Mouse (Mus musculus): ENCODE measurements around the gene Gm21953. TPM values are rescaled to one million over a fixed set of nuclear protein-coding genes. Genes with fewer than 3 reads are reported as not detected.
"Not testable (repeated sequence)": the region's sequence is repeated elsewhere in the genome, so short reads cannot be mapped to it uniquely, and the experiment has no call there.

The Gm21953 gene
- polyA plus RNA-seq (2011; ENCODE audit: insufficient read depth, insufficient read length, low read depth, missing spikeins), result not detected in 2 replicates

DNA sequence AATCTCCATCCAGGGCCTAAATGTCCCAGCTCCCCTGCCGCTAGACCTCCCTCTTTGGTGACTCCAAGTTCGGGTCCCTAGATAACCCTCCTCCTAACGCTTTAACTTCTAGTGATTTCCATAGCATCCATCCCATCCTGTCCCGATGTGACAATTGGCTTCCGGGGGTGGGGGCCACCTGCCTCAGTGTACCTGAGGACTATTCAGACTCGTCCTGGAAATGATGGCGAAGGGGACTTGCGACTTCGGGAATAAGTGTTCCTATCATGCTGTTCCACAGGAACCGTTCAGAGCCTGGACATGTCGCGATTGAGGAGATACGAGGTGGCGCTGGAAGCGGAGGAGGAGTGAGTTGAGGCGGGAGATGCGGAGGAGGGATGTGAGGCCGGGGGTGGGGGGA is at the start of gene Gm21953:
Gene Gm21953 (plus strand): TSS at position 301 of the 400 bp plus-strand sequence.
- not testable (repeated sequence) for H3K27ac ChIP-seq (ENCODE audit: insufficient read depth, low read length); H3K9ac ChIP-seq (ENCODE audit: low read depth, poor library complexity, severe bottlenecking); H3K27me3 ChIP-seq (ENCODE audit: control insufficient read depth, insufficient read depth, low read length, poor library complexity, severe bottlenecking); H3K36me3 ChIP-seq (ENCODE audit: control insufficient read depth, insufficient read depth, low read length, poor library complexity, severe bottlenecking); H3K4me3 ChIP-seq (ENCODE audit: low read depth, low read length); H3K4me1 ChIP-seq (ENCODE audit: control insufficient read depth, insufficient read depth, low read length); H3K9me3 ChIP-seq (replicated peaks; ENCODE audit: control insufficient read depth, insufficient read depth, low read length, poor library complexity, severe bottlenecking)

DNA sequence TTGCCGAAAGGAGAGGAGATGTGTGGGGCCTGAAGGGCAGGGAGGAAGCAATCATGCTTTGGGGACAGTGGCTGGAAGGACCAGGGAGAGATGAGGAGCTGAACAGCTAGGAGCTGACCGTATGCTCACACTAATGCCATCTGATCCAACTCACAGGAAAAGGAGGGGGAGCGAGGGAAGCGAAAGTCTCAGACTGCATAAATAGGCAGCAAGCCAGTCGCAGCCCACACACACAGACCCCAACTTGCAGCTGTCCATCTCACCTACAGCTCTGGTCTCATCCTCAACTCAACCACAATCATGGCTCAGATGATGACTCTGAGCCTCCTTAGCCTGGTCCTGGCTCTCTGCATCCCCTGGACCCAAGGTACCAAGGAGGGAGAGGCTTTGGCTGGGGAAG is 38.6 kb upstream of the Gm21953 start, which contains the start of gene Ccl21b:
Gene Ccl21b (plus strand): TSS at position 301 of the 400 bp plus-strand sequence.
- H3K9me3 ChIP-seq (replicated peaks; ENCODE audit: control insufficient read depth, insufficient read depth, low read length, poor library complexity, severe bottlenecking); H3K36me3 ChIP-seq (ENCODE audit: control insufficient read depth, insufficient read depth, low read length, poor library complexity, severe bottlenecking); H3K4me1 ChIP-seq (ENCODE audit: control insufficient read depth, insufficient read depth, low read length); H3K9ac ChIP-seq (ENCODE audit: low read depth, poor library complexity, severe bottlenecking); H3K27ac ChIP-seq (ENCODE audit: insufficient read depth, low read length); H3K27me3 ChIP-seq (ENCODE audit: control insufficient read depth, insufficient read depth, low read length, poor library complexity, severe bottlenecking); H3K4me3 ChIP-seq (ENCODE audit: low read depth, low read length): not testable (repeated sequence)

DNA sequence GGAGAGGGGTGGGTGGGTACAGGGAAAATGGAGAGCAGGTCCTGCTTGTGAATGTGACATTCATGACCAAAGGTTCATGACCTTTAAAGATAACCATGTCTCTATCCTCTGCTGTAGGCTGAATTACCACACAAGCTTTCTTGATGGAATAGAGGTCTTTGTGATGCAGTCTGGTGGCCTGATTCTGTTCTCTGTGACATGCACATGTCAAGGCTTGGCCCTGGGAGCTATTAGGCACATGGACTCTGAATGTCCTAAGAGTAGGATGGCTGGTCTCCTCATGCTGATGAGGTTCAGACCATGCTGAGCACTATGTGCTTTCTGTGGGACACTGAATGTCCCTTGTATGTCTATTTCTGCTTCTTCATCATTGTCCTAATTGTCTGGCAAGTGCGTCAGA is 24.0 kb downstream of the Gm21953 start, which contains the start of gene Fam205a3:
Gene Fam205a3 (plus strand): TSS at position 301 of the 400 bp plus-strand sequence.
- H3K4me1 ChIP-seq (ENCODE audit: control insufficient read depth, insufficient read depth, low read length); H3K9ac ChIP-seq (ENCODE audit: low read depth, poor library complexity, severe bottlenecking); H3K27me3 ChIP-seq (ENCODE audit: control insufficient read depth, insufficient read depth, low read length, poor library complexity, severe bottlenecking); H3K9me3 ChIP-seq (replicated peaks; ENCODE audit: control insufficient read depth, insufficient read depth, low read length, poor library complexity, severe bottlenecking); H3K27ac ChIP-seq (ENCODE audit: insufficient read depth, low read length); H3K36me3 ChIP-seq (ENCODE audit: control insufficient read depth, insufficient read depth, low read length, poor library complexity, severe bottlenecking); H3K4me3 ChIP-seq (ENCODE audit: low read depth, low read length): not testable (repeated sequence)

Other genes starting within 250 kb of the Gm21953 start
- not detected in 2 replicates for gene Gm3893, start 203.1 kb upstream of the Gm21953 start, polyA plus RNA-seq (2011; ENCODE audit: insufficient read depth, insufficient read length, low read depth, missing spikeins)
- not detected in 2 replicates for gene Gm13304, start 179.4 kb upstream of the Gm21953 start, polyA plus RNA-seq (2011; ENCODE audit: insufficient read depth, insufficient read length, low read depth, missing spikeins)
- gene Gm13306, start 140.8 kb upstream of the Gm21953 start, polyA plus RNA-seq (2011; ENCODE audit: insufficient read depth, insufficient read length, low read depth, missing spikeins), result not detected in 2 replicates
- 1.7 TPM in 1 of 2 replicates, not detected in the other for gene Gm13305, start 125.7 kb upstream of the Gm21953 start, polyA plus RNA-seq (2011; ENCODE audit: insufficient read depth, insufficient read length, low read depth, missing spikeins)
- not detected in 2 replicates for gene Gm10600, start 53.6 kb upstream of the Gm21953 start, polyA plus RNA-seq (2011; ENCODE audit: insufficient read depth, insufficient read length, low read depth, missing spikeins)
- not detected in 2 replicates for gene Ccl21b, start 38.5 kb upstream of the Gm21953 start, polyA plus RNA-seq (2011; ENCODE audit: insufficient read depth, insufficient read length, low read depth, missing spikeins)
- gene Fam205a3, start 24.1 kb downstream of the Gm21953 start, polyA plus RNA-seq (2011; ENCODE audit: insufficient read depth, insufficient read length, low read depth, missing spikeins), result not detected in 2 replicates
- gene Gm21586, start 145.1 kb downstream of the Gm21953 start, polyA plus RNA-seq (2011; ENCODE audit: insufficient read depth, insufficient read length, low read depth, missing spikeins), result not detected in 2 replicates
- not detected in 2 replicates for gene Gm2163, start 172.5 kb downstream of the Gm21953 start, polyA plus RNA-seq (2011; ENCODE audit: insufficient read depth, insufficient read length, low read depth, missing spikeins)
- not detected in 2 replicates for gene Fam205a2, start 233.9 kb downstream of the Gm21953 start, polyA plus RNA-seq (2011; ENCODE audit: insufficient read depth, insufficient read length, low read depth, missing spikeins)

Measured in ES-Bruce4 (cell line).